Mouse (Mus musculus) erythroid progenitor cell, adult 5-6 weeks (primary cell): ENCODE data around the gene Peak1. TPM values are rescaled to one million over a fixed set of nuclear protein-coding genes. Genes with fewer than 3 reads are reported as not detected.

ENCODE experiments used
- ATAC-seq: replicated peaks from 2 replicates; pipeline ENCODE4 v1.8.0; 2016; ENCODE audit warnings: moderate number of reproducible peaks, mild to moderate bottlenecking, moderate TSS enrichment, inconsistent platforms; ENCODE audit not compliant: poor library complexity, low FRiP score, severe bottlenecking
- total RNA-seq, 2 experiments: library from RNA; stranded (forward) in 1 of 2; stranded (reverse) in 1 of 2; fragments of 150-400 nt in 1 of 2; fragments of 186-747, 209-891 nt in 1 of 2; gene quantifications; 2 replicates each; pipeline versions ENCODE4 v1.2.3 to v1.2.4; 2015 to 2017; ENCODE audit warnings: low replicate concordance in 2 of 2

The Peak1 gene
- total RNA-seq, 2 experiments from 2014 or later, result 3.2 to 6.3 TPM

GRCm38 (mm10) chr9:56160341-56161141 is 257.3 kb downstream of the Peak1 start:
- ATAC-seq, result 0 out of 2 replicates have a peak, but pooled peaks have one; percentile 50

DNA sequence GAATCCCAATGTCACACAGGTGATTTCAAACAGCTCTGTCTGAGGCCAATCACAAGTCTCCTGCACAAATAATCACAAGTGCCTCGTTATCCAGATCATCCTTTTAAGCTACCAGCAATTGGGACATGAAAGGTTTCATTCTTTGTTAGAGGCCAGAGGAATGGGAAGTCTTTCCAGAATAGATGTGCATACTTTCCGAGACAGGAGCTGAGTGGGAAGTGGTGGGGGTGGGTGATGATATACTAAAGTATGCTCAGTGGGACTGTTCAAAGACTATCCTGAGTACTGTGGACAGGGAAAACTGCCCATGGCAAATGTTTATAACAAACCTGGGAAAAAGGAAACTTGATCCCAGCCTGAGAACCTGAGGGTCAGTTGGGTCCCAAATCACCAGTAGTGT is 258.4 kb downstream of the Peak1 start:
- no peak for ATAC-seq

GRCm38 (mm10) chr9:56158077-56158476 is 259.8 kb downstream of the Peak1 start:
- no peak for ATAC-seq

DNA sequence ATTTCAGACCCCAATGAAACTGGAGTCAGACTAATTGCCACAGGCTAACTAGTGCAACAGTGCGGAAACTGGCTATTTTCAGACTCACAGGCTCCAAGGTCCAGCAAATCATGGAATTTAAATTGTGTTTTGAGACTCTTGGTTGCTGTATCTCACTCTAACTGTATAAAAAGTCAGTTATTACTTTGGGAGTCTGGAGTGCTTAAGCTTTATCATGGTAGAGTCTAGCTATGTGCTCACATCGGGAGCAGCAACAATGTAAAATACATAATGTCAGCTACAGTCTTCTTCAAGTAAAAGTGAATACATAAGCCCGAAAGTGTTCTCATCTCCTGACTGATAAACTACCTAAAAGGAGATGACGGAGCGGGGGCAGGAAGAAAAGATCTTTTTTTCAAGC is 263.3 kb downstream of the Peak1 start:
- no peak for ATAC-seq

DNA sequence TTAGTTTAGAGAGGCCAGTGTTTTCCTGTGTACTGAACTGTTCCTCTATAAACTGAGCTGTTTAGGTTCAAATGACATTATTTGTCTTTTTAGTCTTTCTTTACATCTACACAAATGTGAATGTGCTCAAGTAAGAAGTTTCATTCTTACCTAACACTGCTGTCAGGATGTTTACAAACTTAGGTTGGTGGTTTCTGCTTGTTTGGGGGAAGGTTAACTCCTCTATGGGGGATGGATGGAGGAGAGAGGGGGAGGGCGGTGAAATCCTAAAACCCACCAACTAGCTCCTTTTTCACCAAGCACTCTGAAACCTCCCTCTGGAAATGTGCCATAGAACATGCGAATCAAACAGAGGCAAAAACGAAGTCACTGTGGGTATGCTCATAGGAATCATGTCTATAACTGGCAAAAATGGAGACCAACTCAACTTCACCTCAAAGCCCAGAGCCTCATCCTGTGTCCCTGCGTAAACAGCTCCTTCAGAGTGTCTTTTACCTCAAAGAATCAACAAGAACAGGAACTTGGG is 265.3 kb downstream of the Peak1 start:
- no peak for ATAC-seq

GRCm38 (mm10) chr9:56151745-56152481 is 266.0 kb downstream of the Peak1 start:
- no peak for ATAC-seq

Other genes starting within 250 kb of the Peak1 start
- 7.2 and 10.9 TPM in 2 replicates for gene Hmg20a, start 542 bp upstream of the Peak1 start, total RNA-seq (2015; ENCODE audit: low replicate concordance)
- 4.0 and 8.0 TPM in 2 replicates for gene Hmg20a, start 542 bp upstream of the Peak1 start, total RNA-seq (2017; ENCODE audit: low replicate concordance)